Mouse (Mus musculus) forebrain, embryonic 13.5 days (tissue): Measurements from ENCODE around the gene Rbm28. TPM values are rescaled to one million over a fixed set of nuclear protein-coding genes. Genes with fewer than 3 reads are reported as not detected.
"Not testable (repeated sequence)": the region's sequence is repeated elsewhere in the genome, so short reads cannot be mapped to it uniquely, and the experiment has no call there.

Experiments
- ATAC-seq: fragments of 200-750 bp; cut with Nextera tagmentation; 2 replicates; pipeline ENCODE4 v1.8.0; 2017
- H3K27ac ChIP-seq: fragments of 300-500 bp; sonication (generic); 2 replicates; pipeline ENCODE4 v1.5.1; 2015; ENCODE audit warnings: inconsistent platforms, mild to moderate bottlenecking, moderate library complexity
- H3K27me3 ChIP-seq: fragments of 300-500 bp; sonication (generic); 2 replicates; pipeline ENCODE4 v1.6.1; 2015; ENCODE audit warnings: mild to moderate bottlenecking, inconsistent platforms
- H3K36me3 ChIP-seq: fragments of 300-500 bp; sonication (generic); 2 replicates; pipeline ENCODE4 v1.6.1; 2015; ENCODE audit warnings: mild to moderate bottlenecking, inconsistent platforms; ENCODE audit not compliant: poor library complexity, severe bottlenecking
- H3K4me1 ChIP-seq: fragments of 300-500 bp; sonication (generic); 2 replicates; pipeline ENCODE4 v1.6.1; 2015; ENCODE audit warnings: inconsistent platforms
- H3K4me2 ChIP-seq: fragments of 300-500 bp; sonication (generic); 2 replicates; pipeline ENCODE4 v1.6.1; 2015; ENCODE audit warnings: inconsistent platforms, mild to moderate bottlenecking, moderate library complexity
- H3K4me3 ChIP-seq: fragments of 300-500 bp; sonication (generic); 2 replicates; pipeline ENCODE4 v1.5.1; 2015; ENCODE audit warnings: mild to moderate bottlenecking, inconsistent platforms
- H3K9ac ChIP-seq: fragments of 300-500 bp; sonication (generic); 2 replicates; pipeline ENCODE4 v1.6.1; 2015; ENCODE audit warnings: mild to moderate bottlenecking, inconsistent platforms
- H3K9me3 ChIP-seq: fragments of 300-500 bp; sonication (generic); replicated peaks from 2 replicates; pipeline ENCODE4 v1.6.1; 2016; ENCODE audit warnings: inconsistent platforms
- WGBS: fragments of 180-500 bp; shearing (Covaris S2); methylation state at CpG from one replicate; pipeline ENCODE4 v1.1.7; 2015; 5-methylcytosine and 5-hydroxymethylcytosine counted together
- polyA plus RNA-seq: library from polyadenylated mRNA; unstranded; fragments of >200 nt; fragmentation: Nextera tagmentation; extraction: Ambion mirVana; gene quantifications from 2 replicates; pipeline ENCODE4 v1.2.1, GENCODE M21; 2015

Rbm28 gene
- polyA plus RNA-seq, 1 experiment from 2014 or later: 46.9 TPM

GRCm38 (mm10) chr6:29161291-29161690 lies 3.5 kb downstream of the Rbm28 start:
- H3K27ac ChIP-seq, H3K9me3 ChIP-seq, H3K4me2 ChIP-seq, H3K27me3 ChIP-seq, H3K4me3 ChIP-seq, ATAC-seq, H3K9ac ChIP-seq: not testable (repeated sequence)
- H3K4me1 ChIP-seq: peaks cover 17% of the 10 kb centered on the region
- WGBS: 96% methylated on average over 5 of the region's 5 CpGs
- H3K36me3 ChIP-seq: peaks cover 37% of the 10 kb centered on the region

- H3K9ac ChIP-seq: no peak overlapping the region
- no peak overlapping the region for H3K4me2 ChIP-seq
- 94% methylated on average over 2 of the region's 2 CpGs for WGBS
- H3K4me3 ChIP-seq: no peak overlapping the region
- no peaks in the 10 kb centered on the region for H3K9me3 ChIP-seq
- no peak overlapping the region for H3K27ac ChIP-seq
- H3K27me3 ChIP-seq: 0 out of 2 replicates have a peak, but pooled peaks cover 3% of the 10 kb centered on the region
- peaks cover 17% of the 10 kb centered on the region for H3K4me1 ChIP-seq
- H3K36me3 ChIP-seq: peaks cover 42% of the 10 kb centered on the region
- no peak for ATAC-seq
Measured at GRCm38 (mm10) chr6:29160786-29161185, 4.0 kb downstream of the Rbm28 start.

GRCm38 (mm10) chr6:29156326-29156725 lies 8.5 kb downstream of the Rbm28 start:
- ATAC-seq: no peak
- H3K36me3 ChIP-seq: peaks cover 82% of the 10 kb centered on the region

GRCm38 (mm10) chr6:29150001-29150400 lies 14.8 kb downstream of the Rbm28 start:
- peaks cover 57% of the 10 kb centered on the region for H3K36me3 ChIP-seq
- no peak overlapping the region for H3K27ac ChIP-seq
- H3K4me3 ChIP-seq: no peak overlapping the region
- 100% methylated on average over 1 of the region's 1 CpGs for WGBS
- H3K4me2 ChIP-seq: no peak overlapping the region
- no peaks in the 10 kb centered on the region for H3K27me3 ChIP-seq
- no peak for ATAC-seq
- no peaks in the 10 kb centered on the region for H3K9me3 ChIP-seq
- H3K4me1 ChIP-seq: no peaks in the 10 kb centered on the region
- H3K9ac ChIP-seq: no peak overlapping the region

More at GRCm38 (mm10) chr6:29156326-29156725, 8.5 kb downstream of the Rbm28 start:
- H3K9me3 ChIP-seq: no peaks in the 10 kb centered on the region
- H3K9ac ChIP-seq: no peak overlapping the region
- H3K27me3 ChIP-seq: no peaks in the 10 kb centered on the region
- no peaks in the 10 kb centered on the region for H3K4me1 ChIP-seq
- no peak overlapping the region for H3K27ac ChIP-seq
- WGBS: 92% methylated on average over 5 of the region's 5 CpGs
- no peak overlapping the region for H3K4me3 ChIP-seq
- no peak overlapping the region for H3K4me2 ChIP-seq

GRCm38 (mm10) chr6:29147407-29148010 lies 17.3 kb downstream of the Rbm28 start:
- no peaks in the 10 kb centered on the region for H3K9me3 ChIP-seq
- ATAC-seq: no peak
- 79% methylated on average over 5 of the region's 5 CpGs for WGBS

GRCm38 (mm10) chr6:29146641-29147040 lies 18.2 kb downstream of the Rbm28 start:
- WGBS: 87% methylated on average over 7 of the region's 7 CpGs
- Histone ChIP-seq H3K27me3 (no peaks in the 10 kb centered on the region), H3K4me1 (no peaks in the 10 kb centered on the region), H3K9me3 (no peaks in the 10 kb centered on the region), H3K36me3 (peaks cover 39% of the 10 kb centered on the region), H3K27ac (no peak overlapping the region), H3K4me3 (no peak overlapping the region), H3K4me2 (no peak overlapping the region), H3K9ac (no peak overlapping the region)
- ATAC-seq: no peak

More at GRCm38 (mm10) chr6:29147407-29148010, 17.3 kb downstream of the Rbm28 start:
- H3K4me1 ChIP-seq: no peaks in the 10 kb centered on the region
- H3K4me2 ChIP-seq: no peak overlapping the region
- H3K27me3 ChIP-seq: no peaks in the 10 kb centered on the region
- no peak overlapping the region for H3K9ac ChIP-seq
- no peak overlapping the region for H3K27ac ChIP-seq
- H3K4me3 ChIP-seq: no peak overlapping the region
- peaks cover 43% of the 10 kb centered on the region for H3K36me3 ChIP-seq

GRCm38 (mm10) chr6:29145456-29146307 lies 19.1 kb downstream of the Rbm28 start:
- Histone ChIP-seq H3K4me1 (no peaks in the 10 kb centered on the region), H3K36me3 (peaks cover 34% of the 10 kb centered on the region), H3K9ac (no peak overlapping the region), H3K4me2 (no peak overlapping the region), H3K9me3 (no peaks in the 10 kb centered on the region), H3K4me3 (no peak overlapping the region), H3K27ac (no peak overlapping the region), H3K27me3 (no peaks in the 10 kb centered on the region)
- no peak for ATAC-seq
- WGBS: 81% methylated on average over 12 of the region's 12 CpGs

- H3K9ac ChIP-seq: no peak overlapping the region
- no peak overlapping the region for H3K4me2 ChIP-seq
- H3K36me3 ChIP-seq: peaks cover 36% of the 10 kb centered on the region
- H3K9me3 ChIP-seq: no peaks in the 10 kb centered on the region
- 88% methylated on average over 3 of the region's 3 CpGs for WGBS
- no peak overlapping the region for H3K4me3 ChIP-seq
- H3K27ac ChIP-seq: no peak overlapping the region
- H3K27me3 ChIP-seq: no peaks in the 10 kb centered on the region
- no peaks in the 10 kb centered on the region for H3K4me1 ChIP-seq
- no peak for ATAC-seq
Measured at GRCm38 (mm10) chr6:29144971-29145370, 19.8 kb downstream of the Rbm28 start.

- Histone ChIP-seq H3K9ac (no peak overlapping the region), H3K4me2 (no peak overlapping the region), H3K9me3 (no peaks in the 10 kb centered on the region), H3K36me3 (peaks cover 32% of the 10 kb centered on the region), H3K4me1 (no peaks in the 10 kb centered on the region), H3K27ac (no peak overlapping the region), H3K4me3 (no peak overlapping the region), H3K27me3 (no peaks in the 10 kb centered on the region)
- ATAC-seq: no peak
- WGBS: 40% methylated on average over 5 of the region's 5 CpGs
Measured at GRCm38 (mm10) chr6:29143608-29144007, 21.2 kb downstream of the Rbm28 start.

- H3K4me3 ChIP-seq: no peak overlapping the region
- peaks cover 73% of the 10 kb centered on the region for H3K36me3 ChIP-seq
- 96% methylated on average over 9 of the region's 9 CpGs for WGBS
- ATAC-seq: no peak
- no peaks in the 10 kb centered on the region for H3K9me3 ChIP-seq
- no peak overlapping the region for H3K4me2 ChIP-seq
- H3K27me3 ChIP-seq: no peaks in the 10 kb centered on the region
- no peak overlapping the region for H3K9ac ChIP-seq
- H3K27ac ChIP-seq: no peak overlapping the region
- no peaks in the 10 kb centered on the region for H3K4me1 ChIP-seq
Measured at GRCm38 (mm10) chr6:29137441-29137840, 27.4 kb downstream of the Rbm28 start.

- H3K4me3 ChIP-seq: no peak overlapping the region
- H3K27me3 ChIP-seq: no peaks in the 10 kb centered on the region
- no peak overlapping the region for H3K9ac ChIP-seq
- H3K4me2 ChIP-seq: no peak overlapping the region
- no peak overlapping the region for H3K27ac ChIP-seq
- no peak for ATAC-seq
- 93% methylated on average over 9 of the region's 9 CpGs for WGBS
- peaks cover 92% of the 10 kb centered on the region for H3K36me3 ChIP-seq
- no peaks in the 10 kb centered on the region for H3K9me3 ChIP-seq
- H3K4me1 ChIP-seq: no peaks in the 10 kb centered on the region
Measured at GRCm38 (mm10) chr6:29133100-29133499, 31.7 kb downstream of the Rbm28 start.

- H3K27me3 ChIP-seq: no peaks in the 10 kb centered on the region
- no peak overlapping the region for H3K27ac ChIP-seq
- H3K9me3 ChIP-seq: no peaks in the 10 kb centered on the region
- H3K4me2 ChIP-seq: no peak overlapping the region
- H3K36me3 ChIP-seq: peaks cover 81% of the 10 kb centered on the region
- no peak overlapping the region for H3K4me3 ChIP-seq
- H3K9ac ChIP-seq: no peak overlapping the region
- H3K4me1 ChIP-seq: no peaks in the 10 kb centered on the region
- no peak for ATAC-seq
- 92% methylated on average over 7 of the region's 7 CpGs for WGBS
Measured at GRCm38 (mm10) chr6:29126878-29127426, 37.9 kb downstream of the Rbm28 start.
